Mouse (Mus musculus) limb, embryonic 14.5 days (tissue): Measurements from ENCODE around the gene Mrrf. TPM values are rescaled to one million over a fixed set of nuclear protein-coding genes. Genes with fewer than 3 reads are reported as not detected.
"Not testable (repeated sequence)": the region's sequence is repeated elsewhere in the genome, so short reads cannot be mapped to it uniquely, and the experiment has no call there.

Source experiments
- ATAC-seq: fragments of 200-750 bp; cut with Nextera tagmentation; 2 replicates; pipeline ENCODE4 v1.8.0; 2017; ENCODE audit warnings: low read depth, moderate number of reproducible peaks, moderate TSS enrichment; ENCODE audit not compliant: low FRiP score
- DNase-seq: peaks from one replicate; pipeline ENCODE4 v3.0.0-alpha.2; 2015; ENCODE audit warnings: low spot score
- H3K27ac ChIP-seq: fragments of 300-500 bp; sonication (generic); replicated peaks from 2 replicates; pipeline ENCODE4 v1.5.1; 2014; ENCODE audit warnings: low read depth, mild to moderate bottlenecking, low read length, moderate library complexity, mixed read lengths
- H3K27me3 ChIP-seq: fragments of 300-500 bp; sonication (generic); 2 replicates; pipeline ENCODE4 v1.6.1; 2014; ENCODE audit warnings: low read length, mixed read lengths; ENCODE audit not compliant: control insufficient read depth, insufficient read depth
- H3K36me3 ChIP-seq: fragments of 300-500 bp; sonication (generic); 2 replicates; pipeline ENCODE4 v1.6.1; 2014; ENCODE audit warnings: mild to moderate bottlenecking, low read length, moderate library complexity, mixed read lengths; ENCODE audit not compliant: control insufficient read depth, insufficient read depth
- H3K4me1 ChIP-seq: fragments of 300-500 bp; sonication (generic); 2 replicates; pipeline ENCODE4 v1.6.1; 2014; ENCODE audit warnings: antibody characterized with exemption, low read length, mixed read lengths; ENCODE audit not compliant: control insufficient read depth, insufficient read depth
- H3K4me2 ChIP-seq: fragments of 300-500 bp; sonication (generic); replicated peaks from 2 replicates; pipeline ENCODE4 v1.6.1; 2014; ENCODE audit warnings: low read depth, mild to moderate bottlenecking, low read length, moderate library complexity; ENCODE audit not compliant: severe bottlenecking
- H3K4me3 ChIP-seq: fragments of 300-500 bp; sonication (generic); replicated peaks from 2 replicates; pipeline ENCODE4 v1.5.1; 2014; ENCODE audit warnings: low read length
- H3K9ac ChIP-seq: fragments of 300-500 bp; sonication (generic); 2 replicates; pipeline ENCODE4 v1.6.1; 2014; ENCODE audit warnings: mild to moderate bottlenecking, low read depth, low read length, moderate library complexity; ENCODE audit not compliant: severe bottlenecking
- H3K9me3 ChIP-seq: fragments of 300-500 bp; sonication (generic); 2 replicates; pipeline ENCODE4 v1.6.1; 2016; ENCODE audit warnings: low read length; ENCODE audit not compliant: control insufficient read depth
- POLR2A ChIP-seq: fragments of 200-500 bp; IDR thresholded peaks from 2 replicates; pipeline ENCODE4 v1.8.0; 2012; ENCODE audit warnings: inconsistent platforms, mild to moderate bottlenecking, moderate library complexity, borderline replicate concordance; ENCODE audit not compliant: insufficient read depth, insufficient read length; ENCODE audit errors: extremely low read depth
- WGBS: fragments of 180-500 bp; shearing (Covaris S2); extraction: QIAGEN DNeasy Blood & Tissue Kit; methylation state at CpG from one replicate; pipeline ENCODE4 v1.1.7; 2014; 5-methylcytosine and 5-hydroxymethylcytosine counted together
- polyA plus RNA-seq, 2 experiments: library from polyadenylated mRNA; depleted of rRNA in 1 of 2; stranded (reverse) in 1 of 2; unstranded in 1 of 2; fragments of >200 nt; fragmentation: Nextera tagmentation in 1 of 2; extraction: Ambion mirVana in 1 of 2; gene quantifications; 2 replicates each; pipeline versions ENCODE4 v1.2.1 to v1.2.3; 2012 to 2014

Mrrf gene
- polyA plus RNA-seq, 2 experiments, result 31.0 to 33.0 TPM

DNA sequence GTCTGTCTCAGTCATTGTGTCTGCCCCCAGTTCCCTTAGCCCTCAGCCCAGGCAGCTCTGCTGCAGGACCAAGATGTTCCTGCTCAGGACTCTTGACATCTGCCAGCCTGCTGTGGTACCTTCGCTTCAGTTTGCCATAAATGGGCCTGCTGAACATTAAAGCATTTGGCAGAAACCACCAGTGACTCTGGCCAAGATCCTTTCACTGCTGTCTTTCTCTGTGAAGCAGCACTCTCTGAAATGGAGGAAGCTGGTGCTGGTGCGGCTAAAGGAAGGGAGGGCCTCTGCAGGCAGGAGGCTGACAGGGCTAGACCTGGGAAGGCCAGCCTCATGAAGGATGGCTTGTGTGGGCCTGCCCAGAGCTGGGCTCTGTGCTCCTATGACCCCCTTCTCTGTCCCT is 47.1 kb downstream of the Mrrf start:
- no peaks in the 10 kb centered on the region for H3K27me3 ChIP-seq
- no peak overlapping the region for H3K9ac ChIP-seq
- no peak for TF ChIP-seq POLR2A
- peaks cover 4% of the 10 kb centered on the region; the same call in 1 of the 2 replicates for H3K36me3 ChIP-seq
- H3K4me1 ChIP-seq, result 0 out of 2 replicates have a peak, but pooled peaks cover 2% of the 10 kb centered on the region
- no peak overlapping the region for H3K27ac ChIP-seq
- no peak overlapping the region for H3K4me3 ChIP-seq
- ATAC-seq, result no peak
- no peak for DNase-seq
- WGBS, result 52% methylated on average over 2 of the region's 2 CpGs
- H3K9me3 ChIP-seq, result no peaks in the 10 kb centered on the region
- H3K4me2 ChIP-seq, result no peak overlapping the region

DNA sequence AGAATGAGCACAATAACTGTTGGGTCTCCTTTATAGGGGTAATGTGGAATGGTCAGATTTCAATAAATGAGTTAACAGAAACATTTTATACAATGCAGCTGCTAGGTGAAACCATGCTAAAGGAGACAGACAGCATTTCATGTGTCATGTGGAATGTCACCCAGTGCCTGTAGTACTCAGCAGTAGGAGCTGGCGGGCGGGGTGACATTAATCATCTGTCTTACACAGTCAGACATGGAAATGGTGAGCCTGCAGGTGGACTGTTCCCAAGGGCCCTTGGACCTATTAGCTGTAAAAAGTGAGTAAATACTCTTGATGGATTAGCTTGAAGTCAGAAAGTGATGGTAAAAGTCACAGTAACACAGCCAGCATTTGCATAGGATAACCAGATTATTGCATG is 48.0 kb downstream of the Mrrf start:
- H3K27ac ChIP-seq, result no peak overlapping the region
- ATAC-seq (no peak), DNase-seq (no peak)
- no peak overlapping the region for H3K9ac ChIP-seq
- TF ChIP-seq POLR2A, result no peak
- H3K27me3 ChIP-seq, result no peaks in the 10 kb centered on the region
- WGBS, result 72% methylated on average over 2 of the region's 2 CpGs
- H3K4me3 ChIP-seq, result no peak overlapping the region
- H3K4me2 ChIP-seq, result no peak overlapping the region
- peaks cover 8% of the 10 kb centered on the region; the same call in 1 of the 2 replicates for H3K36me3 ChIP-seq
- H3K4me1 ChIP-seq, result 0 out of 2 replicates have a peak, but pooled peaks cover 2% of the 10 kb centered on the region
- no peaks in the 10 kb centered on the region for H3K9me3 ChIP-seq

DNA sequence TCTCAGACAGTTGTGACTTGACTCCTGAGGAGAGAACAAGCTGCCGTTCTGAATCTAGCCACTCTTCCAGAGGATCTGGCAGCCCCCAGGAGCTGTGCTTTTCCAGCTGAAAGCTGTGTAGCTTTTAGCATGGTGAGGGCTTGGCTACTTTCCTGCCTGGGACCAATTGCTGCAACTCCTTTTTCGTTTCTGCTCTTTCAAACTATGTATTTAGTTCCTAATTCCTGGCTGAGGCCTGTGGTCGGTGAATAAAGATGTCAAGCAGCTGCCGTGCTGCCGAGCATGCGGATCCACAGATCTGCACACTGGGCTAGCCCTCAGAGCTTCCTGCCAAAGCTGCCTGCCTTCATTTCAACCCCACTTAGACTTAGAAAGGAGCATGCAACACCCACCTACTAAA is 48.7 kb downstream of the Mrrf start:
- Histone ChIP-seq H3K4me2 (no peak overlapping the region), H3K27ac (no peak overlapping the region), H3K4me1 (0 out of 2 replicates have a peak, but pooled peaks cover 2% of the 10 kb centered on the region), H3K27me3 (no peaks in the 10 kb centered on the region), H3K36me3 (peaks cover 8% of the 10 kb centered on the region; the same call in 1 of the 2 replicates), H3K4me3 (no peak overlapping the region), H3K9me3 (no peaks in the 10 kb centered on the region), H3K9ac (no peak overlapping the region)
- DNase-seq (no peak), ATAC-seq (no peak)
- WGBS, result 71% methylated on average over 6 of the region's 6 CpGs
- TF ChIP-seq POLR2A, result no peak

DNA sequence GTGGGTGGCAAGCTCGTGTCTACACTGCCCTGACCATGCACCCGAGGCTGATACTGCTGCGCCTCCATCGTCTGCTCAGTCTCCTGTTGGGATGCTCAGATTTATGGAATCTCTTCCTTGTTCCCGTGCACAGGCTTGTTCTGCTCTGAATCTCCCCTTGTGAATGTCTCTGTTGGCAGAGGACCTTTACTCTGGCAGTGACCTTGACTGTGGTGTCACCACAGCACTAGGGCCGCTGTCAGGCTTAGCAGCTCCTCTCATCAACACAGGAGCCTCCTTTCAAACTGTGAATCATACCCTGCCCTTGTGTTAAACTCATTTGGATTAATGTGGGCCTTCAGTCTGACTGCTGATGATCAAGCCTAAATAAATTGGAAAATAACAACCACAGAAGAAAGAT is 53.0 kb downstream of the Mrrf start:
- H3K4me3 ChIP-seq, H3K27ac ChIP-seq, H3K36me3 ChIP-seq, DNase-seq, H3K9me3 ChIP-seq, H3K4me1 ChIP-seq, H3K27me3 ChIP-seq, ATAC-seq, H3K4me2 ChIP-seq, H3K9ac ChIP-seq: not testable (repeated sequence)
- 74% methylated on average over 6 of the region's 6 CpGs for WGBS

DNA sequence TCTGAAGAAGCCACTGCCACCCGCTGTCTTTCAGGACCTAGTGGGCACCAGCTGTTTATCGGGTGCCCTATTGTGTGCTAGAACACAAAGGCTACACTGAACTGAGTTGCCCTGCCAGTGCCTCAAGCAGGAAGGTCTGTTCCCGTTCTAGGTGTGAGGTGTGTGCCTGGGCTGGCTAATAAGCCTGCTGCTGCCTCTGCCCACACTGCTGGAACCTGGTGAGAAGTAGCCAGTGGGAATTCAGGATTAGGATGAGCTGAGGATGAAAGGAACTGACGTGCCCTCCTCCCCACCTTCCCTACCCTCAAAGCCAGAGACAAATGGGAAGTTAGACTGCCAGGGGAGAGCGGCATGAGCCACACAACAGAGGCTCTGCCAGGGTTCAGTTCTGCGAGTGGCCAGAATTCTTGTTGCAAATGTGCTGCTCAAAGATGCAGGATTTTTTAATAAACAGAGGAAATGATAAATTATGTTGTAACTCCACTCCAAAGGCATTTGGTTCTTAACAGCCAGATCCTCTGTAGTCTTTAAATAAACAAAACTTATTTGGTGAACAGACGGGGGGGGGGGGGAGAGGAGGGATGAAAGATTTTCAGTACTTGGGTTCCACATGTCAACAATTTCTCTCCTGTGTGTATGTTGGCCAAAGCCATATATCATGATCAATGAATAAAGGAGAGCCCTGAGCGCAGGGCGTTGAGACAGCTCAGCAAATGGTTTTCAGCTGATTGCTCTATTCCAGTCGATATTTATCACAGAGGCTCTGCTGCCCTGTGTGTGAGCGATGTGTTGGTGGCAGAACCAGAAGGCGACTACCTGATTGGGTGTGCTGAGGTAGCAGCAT is 55.1 kb downstream of the Mrrf start:
- WGBS, result 37% methylated on average over 12 of the region's 12 CpGs
- Histone ChIP-seq H3K9ac (no peak overlapping the region), H3K4me3 (no peak overlapping the region), H3K4me1 (no peaks in the 10 kb centered on the region), H3K36me3 (peaks cover 9% of the 10 kb centered on the region; the same call in 1 of the 2 replicates), H3K27me3 (no peaks in the 10 kb centered on the region), H3K27ac (no peak overlapping the region), H3K4me2 (no peak overlapping the region), H3K9me3 (no peaks in the 10 kb centered on the region)
- no peak for TF ChIP-seq POLR2A
- DNase-seq (no peak), ATAC-seq (no peak)
